Mouse (Mus musculus): ENCODE measurements around the gene Zfp385c. TPM values are rescaled to one million over a fixed set of nuclear protein-coding genes. Genes with fewer than 3 reads are reported as not detected.
A peak's percentile ranks its signal among the peaks of the same experiment; 100 is the strongest.
"Not testable (repeated sequence)": the region's sequence is repeated elsewhere in the genome, so short reads cannot be mapped to it uniquely, and the experiment has no call there.

Gene Zfp385c
- polyA plus RNA-seq, 1 experiment from 2014 or later, result 0.41 TPM

- H3K4me1 ChIP-seq (replicated peaks), result peaks cover 6% of the 10 kb centered on the region
- peaks cover 27% of the 10 kb centered on the region for H3K27me3 ChIP-seq (replicated peaks)
- H3K9me3 ChIP-seq (replicated peaks), result no peaks in the 10 kb centered on the region
- no peak overlapping the region for H3K9ac ChIP-seq
- no peak overlapping the region for H3K4me3 ChIP-seq
- no peak overlapping the region for H3K4me2 ChIP-seq
- no peak for ATAC-seq (ENCODE audit: insufficient number of reproducible peaks, low FRiP score)
- H3K36me3 ChIP-seq, result no peaks in the 10 kb centered on the region
- WGBS, result 74% methylated on average over 7 of the region's 7 CpGs
- H3K27ac ChIP-seq (ENCODE audit: poor library complexity, severe bottlenecking), result no peak overlapping the region
Observed at GRCm38 (mm10) chr11:100687265-100687664, 5.0 kb downstream of the Zfp385c start.

- 63% methylated on average over 3 of the region's 3 CpGs for WGBS
- Histone ChIP-seq H3K4me1 (replicated peaks) (0 out of 2 replicates have a peak, but pooled peaks cover 3% of the 10 kb centered on the region), H3K27me3 (replicated peaks) (peaks cover 9% of the 10 kb centered on the region), H3K9me3 (replicated peaks) (no peaks in the 10 kb centered on the region), H3K27ac (ENCODE audit: poor library complexity, severe bottlenecking) (no peak overlapping the region), H3K9ac (no peak overlapping the region), H3K36me3 (no peaks in the 10 kb centered on the region), H3K4me3 (no peak overlapping the region), H3K4me2 (no peak overlapping the region)
- no peak for ATAC-seq (ENCODE audit: insufficient number of reproducible peaks, low FRiP score)
Observed at GRCm38 (mm10) chr11:100685371-100685770, 6.9 kb downstream of the Zfp385c start.

GRCm38 (mm10) chr11:100684084-100684483 lies 8.2 kb downstream of the Zfp385c start:
- 51% methylated on average over 2 of the region's 2 CpGs for WGBS
- H3K36me3 ChIP-seq, result no peaks in the 10 kb centered on the region
- H3K4me3 ChIP-seq, result no peak overlapping the region
- H3K9ac ChIP-seq, result no peak overlapping the region
- no peak overlapping the region for H3K27ac ChIP-seq (ENCODE audit: poor library complexity, severe bottlenecking)
- H3K27me3 ChIP-seq (replicated peaks), result 0 out of 2 replicates have a peak, but pooled peaks cover 2% of the 10 kb centered on the region
- 0 out of 2 replicates have a peak, but pooled peaks cover 3% of the 10 kb centered on the region for H3K4me1 ChIP-seq (replicated peaks)
- no peak for ATAC-seq (ENCODE audit: insufficient number of reproducible peaks, low FRiP score)
- no peak overlapping the region for H3K4me2 ChIP-seq
- H3K9me3 ChIP-seq (replicated peaks), result no peaks in the 10 kb centered on the region

- Histone ChIP-seq H3K36me3 (no peaks in the 10 kb centered on the region), H3K27me3 (replicated peaks) (peaks cover 5% of the 10 kb centered on the region; the same call in 1 of the 2 replicates), H3K4me3 (no peak overlapping the region), H3K4me1 (replicated peaks) (peaks cover 9% of the 10 kb centered on the region), H3K4me2 (no peak overlapping the region), H3K27ac (ENCODE audit: poor library complexity, severe bottlenecking) (no peak overlapping the region), H3K9me3 (replicated peaks) (no peaks in the 10 kb centered on the region), H3K9ac (no peak overlapping the region)
- ATAC-seq (ENCODE audit: insufficient number of reproducible peaks, low FRiP score), result no peak
- 77% methylated on average over 5 of the region's 5 CpGs for WGBS
Observed at GRCm38 (mm10) chr11:100682526-100682925, 9.7 kb downstream of the Zfp385c start.

- no peak overlapping the region for H3K4me3 ChIP-seq
- H3K4me1 ChIP-seq (replicated peaks), result peaks cover 14% of the 10 kb centered on the region
- ATAC-seq (ENCODE audit: insufficient number of reproducible peaks, low FRiP score), result 0 out of 2 replicates have a peak, but pooled peaks have one; percentile 36
- no peak overlapping the region for H3K9ac ChIP-seq
- H3K9me3 ChIP-seq (replicated peaks), result no peaks in the 10 kb centered on the region
- WGBS, result 68% methylated on average over 5 of the region's 5 CpGs
- H3K27me3 ChIP-seq (replicated peaks), result peaks cover 5% of the 10 kb centered on the region; the same call in 1 of the 2 replicates
- H3K27ac ChIP-seq (ENCODE audit: poor library complexity, severe bottlenecking), result no peak overlapping the region
- no peaks in the 10 kb centered on the region for H3K36me3 ChIP-seq
- H3K4me2 ChIP-seq, result no peak overlapping the region
Observed at GRCm38 (mm10) chr11:100681826-100682225, 10.4 kb downstream of the Zfp385c start.

GRCm38 (mm10) chr11:100677810-100678209 lies 14.4 kb downstream of the Zfp385c start:
- WGBS, result 45% methylated on average over 7 of the region's 7 CpGs
- 0 out of 2 replicates have a peak overlapping the region, but pooled peaks have one; percentile 26 for H3K9ac ChIP-seq
- no peak overlapping the region for H3K4me3 ChIP-seq
- H3K4me1 ChIP-seq (replicated peaks), result peaks cover 20% of the 10 kb centered on the region
- H3K4me2 ChIP-seq, result no peak overlapping the region
- no peaks in the 10 kb centered on the region for H3K9me3 ChIP-seq (replicated peaks)
- no peak overlapping the region for H3K27ac ChIP-seq (ENCODE audit: poor library complexity, severe bottlenecking)
- peaks cover 27% of the 10 kb centered on the region for H3K27me3 ChIP-seq (replicated peaks)
- H3K36me3 ChIP-seq, result no peaks in the 10 kb centered on the region
- no peak for ATAC-seq (ENCODE audit: insufficient number of reproducible peaks, low FRiP score)

- peak overlapping the region; percentile 48 for H3K9ac ChIP-seq
- 5% methylated on average over 23 of the region's 23 CpGs for WGBS
- peaks cover 29% of the 10 kb centered on the region for H3K27me3 ChIP-seq (replicated peaks)
- no peak overlapping the region for H3K27ac ChIP-seq (ENCODE audit: poor library complexity, severe bottlenecking)
- H3K4me2 ChIP-seq, result peak overlapping the region; percentile 57
- peak overlapping the region; percentile 25; the same call in 1 of the 2 replicates for H3K4me3 ChIP-seq
- H3K9me3 ChIP-seq (replicated peaks), result 0 out of 2 replicates have a peak, but pooled peaks cover 4% of the 10 kb centered on the region
- H3K4me1 ChIP-seq (replicated peaks), result peaks cover 30% of the 10 kb centered on the region
- no peak for ATAC-seq (ENCODE audit: insufficient number of reproducible peaks, low FRiP score)
- no peaks in the 10 kb centered on the region for H3K36me3 ChIP-seq
Observed at GRCm38 (mm10) chr11:100673169-100673568, 19.1 kb downstream of the Zfp385c start.

- Histone ChIP-seq H3K4me1 (replicated peaks) (peaks cover 19% of the 10 kb centered on the region), H3K9me3 (replicated peaks) (0 out of 2 replicates have a peak, but pooled peaks cover 4% of the 10 kb centered on the region), H3K9ac (no peak overlapping the region), H3K4me3 (no peak overlapping the region), H3K27me3 (replicated peaks) (peaks cover 29% of the 10 kb centered on the region), H3K36me3 (no peaks in the 10 kb centered on the region), H3K4me2 (no peak overlapping the region), H3K27ac (ENCODE audit: poor library complexity, severe bottlenecking) (no peak overlapping the region)
- ATAC-seq (ENCODE audit: insufficient number of reproducible peaks, low FRiP score), result no peak
- WGBS, result 9% methylated on average over 2 of the region's 2 CpGs
Observed at GRCm38 (mm10) chr11:100671956-100672355, 20.3 kb downstream of the Zfp385c start.

GRCm38 (mm10) chr11:100671049-100671448 lies 21.2 kb downstream of the Zfp385c start:
- no peak for ATAC-seq (ENCODE audit: insufficient number of reproducible peaks, low FRiP score)
- Histone ChIP-seq H3K27me3 (replicated peaks) (peaks cover 29% of the 10 kb centered on the region), H3K36me3 (no peaks in the 10 kb centered on the region), H3K9me3 (replicated peaks) (0 out of 2 replicates have a peak, but pooled peaks cover 4% of the 10 kb centered on the region), H3K4me1 (replicated peaks) (peaks cover 19% of the 10 kb centered on the region), H3K4me2 (no peak overlapping the region), H3K9ac (no peak overlapping the region), H3K27ac (ENCODE audit: poor library complexity, severe bottlenecking) (no peak overlapping the region), H3K4me3 (no peak overlapping the region)
- WGBS, result 82% methylated on average over 1 of the region's 1 CpGs

- Histone ChIP-seq H3K27ac (ENCODE audit: poor library complexity, severe bottlenecking) (no peak overlapping the region), H3K36me3 (no peaks in the 10 kb centered on the region), H3K27me3 (replicated peaks) (no peaks in the 10 kb centered on the region), H3K9me3 (replicated peaks) (no peaks in the 10 kb centered on the region), H3K4me1 (replicated peaks) (peaks cover 19% of the 10 kb centered on the region), H3K4me3 (no peak overlapping the region), H3K9ac (no peak overlapping the region), H3K4me2 (no peak overlapping the region)
- WGBS, result 65% methylated on average over 10 of the region's 10 CpGs
- ATAC-seq (ENCODE audit: insufficient number of reproducible peaks, low FRiP score), result no peak
Observed at GRCm38 (mm10) chr11:100659806-100660205, 32.4 kb downstream of the Zfp385c start.

- Histone ChIP-seq H3K9ac (peak overlapping the region; percentile 35; the same call in 1 of the 2 replicates), H3K4me3 (no peak overlapping the region), H3K27ac (ENCODE audit: poor library complexity, severe bottlenecking) (no peak overlapping the region), H3K36me3 (no peaks in the 10 kb centered on the region), H3K4me1 (replicated peaks) (peaks cover 22% of the 10 kb centered on the region), H3K9me3 (replicated peaks) (no peaks in the 10 kb centered on the region), H3K4me2 (peak overlapping the region; percentile 48), H3K27me3 (replicated peaks) (peaks cover 9% of the 10 kb centered on the region)
- ATAC-seq (ENCODE audit: insufficient number of reproducible peaks, low FRiP score), result no peak
- 9% methylated on average over 6 of the region's 6 CpGs for WGBS
Observed at GRCm38 (mm10) chr11:100656458-100656857, 35.8 kb downstream of the Zfp385c start.

- H3K9me3 ChIP-seq (replicated peaks); ATAC-seq (ENCODE audit: insufficient number of reproducible peaks, low FRiP score); H3K27ac ChIP-seq (ENCODE audit: poor library complexity, severe bottlenecking); H3K4me2 ChIP-seq; H3K4me3 ChIP-seq; H3K36me3 ChIP-seq; H3K9ac ChIP-seq: not testable (repeated sequence)
- Histone ChIP-seq H3K4me1 (replicated peaks) (peaks cover 22% of the 10 kb centered on the region), H3K27me3 (replicated peaks) (peaks cover 18% of the 10 kb centered on the region)
- WGBS, result 59% methylated on average over 3 of the region's 3 CpGs
Observed at GRCm38 (mm10) chr11:100655589-100655988, 36.7 kb downstream of the Zfp385c start.
